Mouse (Mus musculus) midbrain, embryonic 10.5 days (tissue): Measurements from ENCODE around the gene Wdr13. TPM values are rescaled to one million over a fixed set of nuclear protein-coding genes. Genes with fewer than 3 reads are reported as not detected.
A peak's percentile ranks its signal among the peaks of the same experiment; 100 is the strongest.
"Not testable (repeated sequence)": the region's sequence is repeated elsewhere in the genome, so short reads cannot be mapped to it uniquely, and the experiment has no call there.

Source experiments
- DNase-seq: peaks from one replicate; pipeline ENCODE4 v3.0.0-alpha.2; 2017; ENCODE audit warnings: low spot score
- H3K27ac ChIP-seq: fragments of 300-500 bp; sonication (generic); replicated peaks from 2 replicates; pipeline ENCODE4 v1.5.1; 2016; ENCODE audit warnings: mild to moderate bottlenecking
- H3K27me3 ChIP-seq: fragments of 300-500 bp; sonication (generic); 2 replicates; pipeline ENCODE4 v1.6.1; 2016; ENCODE audit warnings: low read depth, mild to moderate bottlenecking; ENCODE audit not compliant: poor library complexity, severe bottlenecking
- H3K36me3 ChIP-seq: fragments of 300-500 bp; sonication (generic); 2 replicates; pipeline ENCODE4 v1.6.1; 2016; ENCODE audit warnings: mild to moderate bottlenecking, moderate library complexity
- H3K4me1 ChIP-seq: fragments of 300-500 bp; sonication (generic); 2 replicates; pipeline ENCODE4 v1.6.1; 2016
- H3K4me3 ChIP-seq: fragments of 300-500 bp; sonication (generic); 2 replicates; pipeline ENCODE4 v1.5.1; 2016; ENCODE audit warnings: mild to moderate bottlenecking, moderate library complexity
- H3K9me3 ChIP-seq: fragments of 300-500 bp; sonication (generic); replicated peaks from 2 replicates; pipeline ENCODE4 v1.6.1; 2016; ENCODE audit warnings: mild to moderate bottlenecking
- WGBS: fragments of 180-500 bp; shearing (Covaris S2); methylation state at CpG from one replicate; pipeline ENCODE4 v1.1.7; 2016; 5-methylcytosine and 5-hydroxymethylcytosine counted together
- polyA plus RNA-seq: library from polyadenylated mRNA; unstranded; fragments of >200 nt; fragmentation: Nextera tagmentation; extraction: Ambion mirVana; gene quantifications from 2 replicates; pipeline ENCODE4 v1.2.1, GENCODE M21; 2016

The Wdr13 gene
- polyA plus RNA-seq, 1 experiment from 2014 or later = 22.8 TPM

DNA sequence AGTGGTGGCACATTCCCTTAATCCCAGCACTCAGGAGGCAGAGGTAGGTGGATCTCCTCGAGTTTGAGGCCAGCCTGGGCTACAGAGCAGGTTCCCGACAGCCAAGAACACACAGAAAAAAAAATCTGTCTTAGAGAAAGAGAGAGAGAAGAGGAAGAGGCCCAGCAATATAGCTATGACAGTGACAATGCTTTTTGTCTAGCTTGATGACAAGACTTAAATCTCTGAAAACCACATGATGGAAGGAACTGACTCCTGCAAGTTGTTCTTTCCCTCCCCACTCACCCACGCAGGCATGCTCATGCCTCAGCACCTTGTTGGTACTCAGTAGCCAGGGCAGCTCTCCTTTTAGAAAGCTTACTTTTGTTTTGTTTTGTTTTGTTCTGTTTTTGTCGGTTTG lies 33.3 kb downstream of the Wdr13 start:
- no peak for DNase-seq
- WGBS = 70% methylated on average over 4 of the region's 4 CpGs
- no peaks in the 10 kb centered on the region for H3K36me3 ChIP-seq
- H3K4me1 ChIP-seq = peaks cover 15% of the 10 kb centered on the region
- no peak overlapping the region for H3K4me3 ChIP-seq
- H3K9me3 ChIP-seq = peaks cover 5% of the 10 kb centered on the region; the same call in 1 of the 2 replicates
- H3K27me3 ChIP-seq = no peaks in the 10 kb centered on the region
- H3K27ac ChIP-seq = no peak overlapping the region

DNA sequence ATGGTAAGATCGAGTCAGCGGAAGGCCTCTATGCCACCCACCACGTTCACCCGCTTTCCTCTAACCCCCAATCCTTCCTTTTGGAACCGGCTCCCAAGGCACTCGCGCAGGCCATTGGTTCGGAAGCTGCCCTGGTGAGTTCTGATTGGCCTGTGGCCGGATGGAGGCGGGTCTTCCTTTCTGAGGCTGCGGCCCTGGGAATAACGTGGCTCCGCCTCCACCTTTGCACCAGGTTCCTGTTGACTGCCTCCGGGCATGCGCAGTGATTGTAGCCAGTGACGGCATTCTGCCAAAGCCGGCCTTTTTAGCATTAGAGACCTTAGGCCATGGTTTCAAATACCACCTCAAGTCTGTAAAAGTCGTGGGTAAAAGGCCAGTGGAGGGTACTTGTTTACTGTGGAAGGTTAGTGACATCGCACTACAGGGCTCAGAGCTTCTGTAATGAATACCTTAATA lies 35.9 kb downstream of the Wdr13 start:
- Histone ChIP-seq H3K4me1 (peaks cover 15% of the 10 kb centered on the region), H3K27me3 (no peaks in the 10 kb centered on the region), H3K9me3 (peaks cover 5% of the 10 kb centered on the region; the same call in 1 of the 2 replicates), H3K4me3 (peak overlapping the region; percentile 42), H3K36me3 (no peaks in the 10 kb centered on the region), H3K27ac (peak overlapping the region; percentile 85)
- 15% methylated on average over 19 of the region's 19 CpGs for WGBS
- peak; percentile 92 for DNase-seq

DNA sequence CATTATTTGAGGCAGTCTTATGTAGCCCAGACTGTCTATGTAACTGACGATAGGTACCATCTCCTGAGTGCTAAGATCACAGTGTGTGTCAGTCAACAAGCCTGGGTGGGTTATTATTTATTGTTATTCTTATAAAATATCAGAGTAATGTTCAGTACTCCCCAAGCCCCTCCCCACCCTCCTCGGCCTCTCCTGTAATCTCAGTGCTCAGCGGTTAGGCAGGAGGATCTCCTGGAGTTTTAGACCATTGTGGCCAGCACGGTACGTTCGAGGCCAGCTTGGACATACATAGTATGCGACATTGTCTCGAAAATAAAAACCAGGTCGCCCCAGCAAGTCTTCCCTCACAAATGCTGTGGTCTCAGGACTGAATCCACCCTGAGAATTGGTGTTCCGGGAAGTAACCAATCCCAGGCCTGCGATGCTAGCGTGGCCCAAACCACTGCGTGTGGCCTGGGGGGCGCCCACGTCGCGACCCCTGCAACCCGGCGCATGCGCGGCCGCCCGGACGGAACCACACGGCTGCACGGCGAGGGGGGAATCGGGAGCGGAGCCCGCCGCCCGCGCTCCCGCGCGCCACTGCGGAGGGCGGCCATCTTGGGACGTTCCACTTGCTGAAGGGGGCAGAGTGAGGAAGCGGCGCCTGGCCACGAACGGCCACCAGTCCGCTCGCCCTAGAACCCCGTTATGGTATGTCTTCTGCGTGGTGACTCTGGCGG lies 36.5 kb downstream of the Wdr13 start:
- peak overlapping the region; percentile 85 for H3K27ac ChIP-seq
- WGBS = 13% methylated on average over 28 of the region's 48 CpGs

DNA sequence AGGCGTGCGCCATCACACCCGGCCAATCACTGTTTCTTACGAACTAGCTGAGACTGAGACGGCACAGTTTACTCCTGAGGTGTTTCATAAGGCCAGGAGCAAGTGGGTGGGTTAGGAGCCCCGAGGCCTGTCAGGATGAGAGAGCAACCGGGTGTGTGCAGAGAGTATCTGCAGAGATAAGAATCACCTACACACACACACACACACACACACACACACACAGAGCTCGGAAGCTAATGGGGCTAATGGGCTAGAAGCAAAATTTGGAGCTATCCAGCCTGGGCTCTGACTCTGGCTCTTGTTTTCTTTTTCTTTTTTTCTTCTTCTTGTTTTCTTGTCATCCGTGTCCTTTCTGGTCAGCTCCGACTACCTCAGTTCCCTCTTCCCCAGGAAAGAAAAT lies 37.1 kb downstream of the Wdr13 start:
- Histone ChIP-seq H3K27me3 (no peaks in the 10 kb centered on the region), H3K4me3 (peak overlapping the region; percentile 43), H3K36me3 (no peaks in the 10 kb centered on the region), H3K27ac (0 out of 2 replicates have a peak overlapping the region, but pooled peaks have one; percentile 52), H3K4me1 (peaks cover 7% of the 10 kb centered on the region), H3K9me3 (no peaks in the 10 kb centered on the region)
- DNase-seq = no peak
- WGBS = 88% methylated on average over 10 of the region's 10 CpGs

More for the DNA sequence above, 36.5 kb downstream of the Wdr13 start:
- H3K36me3 ChIP-seq, H3K27me3 ChIP-seq, H3K9me3 ChIP-seq, DNase-seq: not testable (repeated sequence)
- Histone ChIP-seq H3K4me1 (peaks cover 12% of the 10 kb centered on the region), H3K4me3 (peak overlapping the region; percentile 43)

DNA sequence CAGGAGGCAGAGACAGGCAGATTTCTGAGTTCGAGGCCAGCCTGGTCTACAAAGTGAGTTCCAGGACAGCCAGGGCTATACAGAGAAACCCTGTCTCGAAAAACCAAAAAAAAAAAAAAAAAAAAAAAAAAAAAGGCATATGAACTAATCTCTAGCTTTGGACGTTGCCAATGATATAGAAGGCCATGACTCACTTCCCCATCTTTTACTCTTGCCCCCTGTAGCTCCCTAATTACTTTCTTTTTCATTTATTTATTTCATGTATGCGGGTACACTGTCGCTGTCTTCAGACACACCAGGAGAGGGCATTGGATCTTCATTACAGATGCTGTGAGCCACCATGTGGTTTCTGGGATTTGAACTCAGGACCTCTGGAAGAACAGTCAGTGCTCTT lies 41.7 kb downstream of the Wdr13 start:
- H3K9me3 ChIP-seq, H3K4me3 ChIP-seq, H3K4me1 ChIP-seq, H3K27ac ChIP-seq, DNase-seq, H3K27me3 ChIP-seq, H3K36me3 ChIP-seq: not testable (repeated sequence)
- 87% methylated on average over 4 of the region's 5 CpGs for WGBS

DNA sequence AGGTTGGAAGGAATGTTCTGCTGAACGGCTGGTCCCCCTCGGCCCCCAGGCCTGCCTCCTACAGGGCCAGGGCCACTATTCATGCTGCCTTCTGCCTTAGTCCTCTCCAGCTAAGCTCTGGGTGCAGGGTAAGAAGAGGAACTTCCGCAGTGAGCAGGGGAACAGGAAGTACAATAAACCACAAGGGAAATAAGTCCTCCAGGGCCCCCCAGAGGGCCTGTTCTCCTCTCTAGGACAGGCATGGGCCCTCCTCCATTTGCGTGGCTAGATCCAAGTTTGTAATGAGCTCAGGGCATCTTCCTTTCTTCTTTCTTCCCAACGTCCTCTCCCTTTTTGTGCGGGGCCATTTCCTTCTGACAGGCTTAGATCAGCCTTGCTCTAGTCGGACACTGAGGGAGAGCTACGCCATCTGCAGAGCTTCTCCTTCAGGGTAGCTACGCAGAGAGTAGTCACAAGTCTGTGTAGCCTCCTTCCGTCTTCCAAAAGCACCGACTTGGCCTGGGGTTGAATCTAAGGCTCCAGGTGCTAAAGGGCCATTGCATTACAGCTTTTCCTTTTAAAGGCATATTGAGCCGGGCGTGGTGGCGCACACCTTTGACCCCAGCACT lies 42.2 kb downstream of the Wdr13 start, which contains the start of gene Was:
Was (minus strand) TSS at position 153 of the 608 bp plus-strand sequence.
- no peak for DNase-seq

DNA sequence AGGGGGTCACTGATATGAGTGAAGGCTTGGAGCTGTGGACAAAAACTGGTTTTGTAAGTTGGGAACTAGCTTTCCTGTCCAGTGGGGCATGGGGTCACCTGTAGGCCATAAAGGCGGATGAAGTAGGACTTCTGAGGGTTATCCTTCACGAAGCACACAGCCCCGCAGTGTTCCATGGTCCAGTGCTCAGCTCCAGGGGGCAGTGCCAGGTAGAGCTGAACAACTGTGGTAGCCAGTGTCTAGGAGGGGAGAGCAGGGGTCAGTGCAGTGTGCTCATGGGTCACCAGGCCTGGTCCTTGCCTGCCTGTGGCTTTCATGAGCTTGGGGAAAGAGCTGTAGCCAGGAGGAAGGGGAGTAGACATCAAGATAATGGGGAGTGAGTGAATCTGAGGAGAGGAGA lies 42.9 kb downstream of the Wdr13 start:
- peaks cover 7% of the 10 kb centered on the region; the same call in 1 of the 2 replicates for H3K9me3 ChIP-seq
- no peak overlapping the region for H3K4me3 ChIP-seq
- H3K27ac ChIP-seq = no peak overlapping the region
- 90% methylated on average over 3 of the region's 3 CpGs for WGBS
- H3K4me1 ChIP-seq = no peaks in the 10 kb centered on the region
- DNase-seq = no peak
- H3K36me3 ChIP-seq = no peaks in the 10 kb centered on the region
- no peaks in the 10 kb centered on the region for H3K27me3 ChIP-seq

More for the DNA sequence above, 42.2 kb downstream of the Wdr13 start, which contains the start of gene Was:
- no peaks in the 10 kb centered on the region for H3K36me3 ChIP-seq
- no peaks in the 10 kb centered on the region for H3K27me3 ChIP-seq
- 90% methylated on average over 14 of the region's 14 CpGs for WGBS
- no peak within 1 kb of the TSS for H3K4me3 ChIP-seq
- peaks cover 6% of the 10 kb centered on the region; the same call in 1 of the 2 replicates for H3K9me3 ChIP-seq
- H3K4me1 ChIP-seq = no peaks in the 10 kb centered on the region
- H3K27ac ChIP-seq = no peak within 1 kb of the TSS

DNA sequence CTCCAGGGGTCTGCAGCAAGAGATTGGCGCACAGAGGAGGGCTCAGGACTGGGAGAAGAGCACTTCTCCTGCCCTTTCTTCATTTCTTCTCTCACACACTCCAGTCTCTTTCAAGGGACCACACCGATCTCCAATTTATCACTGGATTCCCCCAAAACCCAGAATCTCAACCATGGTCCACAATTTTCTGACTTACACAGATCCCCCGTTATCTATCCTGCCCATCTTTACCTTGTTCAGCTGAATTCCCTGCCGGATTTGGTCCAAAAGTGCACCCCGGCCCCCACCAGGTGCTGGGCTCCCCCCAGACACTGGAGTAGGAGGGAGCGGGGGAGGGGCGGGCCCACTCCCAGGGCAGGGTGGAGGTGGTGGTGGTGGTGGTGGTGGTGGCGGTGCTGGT lies 47.1 kb downstream of the Wdr13 start:
- Histone ChIP-seq H3K36me3 (no peaks in the 10 kb centered on the region), H3K27me3 (no peaks in the 10 kb centered on the region), H3K4me3 (no peak overlapping the region), H3K27ac (no peak overlapping the region), H3K4me1 (no peaks in the 10 kb centered on the region), H3K9me3 (peaks cover 7% of the 10 kb centered on the region; the same call in 1 of the 2 replicates)
- WGBS = 82% methylated on average over 8 of the region's 8 CpGs
- no peak for DNase-seq

DNA sequence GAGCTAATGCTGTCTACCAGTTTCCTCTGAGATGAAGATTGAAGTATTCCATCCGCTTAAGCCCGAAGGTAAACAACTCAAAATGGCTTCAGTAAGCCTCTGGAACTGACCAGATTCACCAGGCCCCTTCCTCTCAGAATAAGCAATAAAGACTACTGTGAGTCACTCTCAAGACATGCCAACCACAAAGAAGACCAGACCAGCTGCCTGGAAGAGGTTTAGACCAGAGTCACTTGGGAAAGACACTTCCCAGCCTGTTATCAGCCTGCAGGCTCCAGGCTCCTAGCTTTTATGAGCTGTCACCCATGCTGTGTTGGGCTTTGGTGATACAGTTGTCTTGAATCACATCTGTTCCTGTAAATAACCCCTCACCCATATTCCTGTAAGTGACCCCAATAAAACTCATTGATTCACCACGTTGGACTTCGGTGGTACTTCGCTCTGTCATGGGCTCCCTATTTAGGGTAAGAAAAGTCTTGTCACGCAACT lies 47.9 kb downstream of the Wdr13 start:
- Histone ChIP-seq H3K4me1 (no peaks in the 10 kb centered on the region), H3K9me3 (peaks cover 7% of the 10 kb centered on the region; the same call in 1 of the 2 replicates), H3K36me3 (no peaks in the 10 kb centered on the region), H3K27me3 (no peaks in the 10 kb centered on the region), H3K27ac (no peak overlapping the region), H3K4me3 (no peak overlapping the region)
- no peak for DNase-seq
- WGBS = 83% methylated on average over 6 of the region's 6 CpGs

DNA sequence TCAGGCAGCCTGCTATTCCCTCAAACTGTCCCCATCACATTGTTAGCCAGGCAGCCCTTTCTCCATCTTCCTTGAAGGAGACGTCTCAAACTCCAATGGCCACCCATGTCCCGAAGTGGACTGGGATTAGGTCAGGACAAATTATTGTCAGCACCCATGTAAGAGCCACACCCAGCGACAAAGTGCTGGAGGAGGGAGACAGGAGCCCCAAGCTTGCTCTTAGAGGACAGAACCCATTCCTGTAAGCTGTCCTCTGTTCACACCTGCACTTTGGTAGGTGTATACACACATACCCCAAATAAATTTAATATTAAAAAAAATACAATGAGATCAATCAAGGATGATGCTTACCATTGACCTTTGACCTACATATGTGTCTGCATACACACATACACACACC lies 57.6 kb downstream of the Wdr13 start:
- peak overlapping the region; percentile 91 for H3K27ac ChIP-seq
- 29% methylated on average over 3 of the region's 3 CpGs for WGBS
- peaks cover 10% of the 10 kb centered on the region for H3K9me3 ChIP-seq
- H3K27me3 ChIP-seq = no peaks in the 10 kb centered on the region
- H3K4me1 ChIP-seq = peaks cover 7% of the 10 kb centered on the region
- H3K36me3 ChIP-seq = peaks cover 25% of the 10 kb centered on the region
- no peak for DNase-seq
- H3K4me3 ChIP-seq = peak overlapping the region; percentile 65

DNA sequence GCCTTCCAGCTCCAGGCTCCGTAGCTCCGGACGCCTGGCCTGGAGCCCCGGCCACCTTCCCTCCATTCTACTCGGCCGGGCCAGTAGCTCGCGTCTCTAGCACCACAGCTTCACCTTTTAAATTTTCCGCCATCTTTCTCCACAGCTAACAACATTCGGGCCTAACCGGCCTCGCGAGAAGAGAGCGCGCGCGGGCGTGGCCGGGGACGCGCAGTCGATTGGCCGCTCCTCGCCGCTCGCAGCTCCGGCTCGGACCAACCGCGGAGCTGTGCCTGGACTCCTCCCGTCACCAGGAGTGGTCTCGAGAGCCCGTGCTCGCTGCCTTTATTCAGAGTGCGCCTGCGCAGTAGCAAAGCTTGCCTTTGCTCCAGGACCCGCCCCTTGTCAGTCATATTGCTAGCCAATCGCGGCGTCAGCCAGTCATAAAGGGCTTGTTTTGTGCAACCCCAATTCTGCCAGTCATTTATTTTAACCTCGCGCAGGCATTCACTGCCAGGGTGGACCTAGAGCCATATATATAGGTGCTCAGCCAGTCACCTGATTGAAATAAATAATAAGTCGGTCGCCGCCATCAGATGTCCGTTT lies 58.2 kb downstream of the Wdr13 start, which contains the start of gene Suv39h1:
Suv39h1 (minus strand) TSS at position 331 of the 585 bp plus-strand sequence.
- no peaks in the 10 kb centered on the region for H3K27me3 ChIP-seq
- H3K4me1 ChIP-seq = peaks cover 7% of the 10 kb centered on the region
- peaks cover 31% of the 10 kb centered on the region for H3K36me3 ChIP-seq
- peak within 1 kb of the TSS; percentile 91 for H3K27ac ChIP-seq
- 18% methylated on average over 46 of the region's 46 CpGs for WGBS
- peak; percentile 90 for DNase-seq
- peak within 1 kb of the TSS; percentile 65 for H3K4me3 ChIP-seq
- peaks cover 10% of the 10 kb centered on the region for H3K9me3 ChIP-seq

DNA sequence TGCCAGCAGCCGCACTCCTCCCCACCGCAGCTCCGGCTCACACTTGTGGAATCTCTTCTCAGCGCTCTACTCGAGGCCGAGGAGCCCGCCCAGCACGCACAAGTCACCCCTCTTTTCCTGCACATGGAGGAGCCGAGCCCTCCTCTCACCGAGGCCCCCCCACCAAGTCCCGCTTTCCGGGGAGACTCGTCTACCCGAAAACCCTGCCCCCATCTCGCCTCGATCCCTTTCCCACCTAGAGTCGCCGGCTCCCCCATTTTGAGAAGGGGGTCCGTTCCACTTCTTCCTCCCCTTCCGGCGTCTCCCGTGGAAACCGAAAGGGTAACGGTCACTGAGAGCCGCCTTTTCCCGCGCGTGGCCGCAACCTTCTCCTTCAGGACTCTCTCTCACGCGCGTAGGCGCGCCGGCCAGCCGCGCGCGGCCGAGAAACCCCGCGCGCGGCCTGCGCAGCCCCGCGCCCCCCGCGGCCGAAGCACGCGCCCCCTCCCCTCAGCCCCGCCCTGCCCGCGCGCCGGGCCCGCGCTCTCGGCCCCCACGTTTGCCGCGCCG lies 58.7 kb downstream of the Wdr13 start:
- Histone ChIP-seq H3K9me3 (peaks cover 10% of the 10 kb centered on the region), H3K27ac (peak overlapping the region; percentile 91)

More for the DNA sequence above, 58.7 kb downstream of the Wdr13 start:
- Histone ChIP-seq H3K4me3 (peak overlapping the region; percentile 65), H3K36me3 (peaks cover 37% of the 10 kb centered on the region), H3K27me3 (no peaks in the 10 kb centered on the region), H3K4me1 (peaks cover 7% of the 10 kb centered on the region)
- 20% methylated on average over 64 of the region's 64 CpGs for WGBS
- DNase-seq = peak; percentile 45
